Mouse (Mus musculus): Measurements from ENCODE around the gene Ing2. TPM values are rescaled to one million over a fixed set of nuclear protein-coding genes. Genes with fewer than 3 reads are reported as not detected.

Gene Ing2
- total and polyA plus RNA-seq, 2 experiments from 2014 or later = 10.0 to 10.5 TPM

- no peak for DNase-seq (ENCODE audit: low spot score)
- H3K9me3 ChIP-seq (ENCODE audit: low read length) = no peaks in the 10 kb centered on the region
- H3K4me2 ChIP-seq (ENCODE audit: low read depth, low read length, poor library complexity, severe bottlenecking) = no peak overlapping the region
- no peak for ATAC-seq (ENCODE audit: low FRiP score)
- 70% methylated on average over 9 of the region's 10 CpGs for WGBS
- no peaks in the 10 kb centered on the region for H3K36me3 ChIP-seq (ENCODE audit: insufficient read depth, low read length)
- no peak overlapping the region for H3K9ac ChIP-seq (replicated peaks; ENCODE audit: low read length, poor library complexity, severe bottlenecking)
- no peaks in the 10 kb centered on the region for H3K4me1 ChIP-seq (ENCODE audit: insufficient read depth, low read length)
- no peak for TF ChIP-seq CTCF (IDR thresholded peaks at IDR 0.05)
- no peak overlapping the region for H3K27ac ChIP-seq (ENCODE audit: low read depth, low read length)
- H3K27me3 ChIP-seq (ENCODE audit: insufficient read depth, low read length) = peaks cover 3% of the 10 kb centered on the region; the same call in 1 of the 2 replicates
- H3K4me3 ChIP-seq (ENCODE audit: low read depth, low read length) = no peak overlapping the region
Observed at GRCm38 (mm10) chr8:47691831-47692230, 16.5 kb upstream of the Ing2 start.

GRCm38 (mm10) chr8:47691303-47691702 lies 15.9 kb upstream of the Ing2 start:
- Histone ChIP-seq H3K4me3 (ENCODE audit: low read depth, low read length) (no peak overlapping the region), H3K9me3 (ENCODE audit: low read length) (no peaks in the 10 kb centered on the region), H3K36me3 (ENCODE audit: insufficient read depth, low read length) (no peaks in the 10 kb centered on the region), H3K27me3 (ENCODE audit: insufficient read depth, low read length) (peaks cover 3% of the 10 kb centered on the region; the same call in 1 of the 2 replicates), H3K4me2 (ENCODE audit: low read depth, low read length, poor library complexity, severe bottlenecking) (no peak overlapping the region), H3K4me1 (ENCODE audit: insufficient read depth, low read length) (no peaks in the 10 kb centered on the region), H3K9ac (replicated peaks; ENCODE audit: low read length, poor library complexity, severe bottlenecking) (no peak overlapping the region), H3K27ac (ENCODE audit: low read depth, low read length) (no peak overlapping the region)
- no peak for TF ChIP-seq CTCF (IDR thresholded peaks at IDR 0.05)
- DNase-seq (ENCODE audit: low spot score) (no peak), ATAC-seq (ENCODE audit: low FRiP score) (no peak)
- WGBS = 35% methylated on average over 7 of the region's 7 CpGs

- WGBS = 2% methylated on average over 16 of the region's 16 CpGs
- Histone ChIP-seq H3K27me3 (ENCODE audit: insufficient read depth, low read length) (peaks cover 3% of the 10 kb centered on the region; the same call in 1 of the 2 replicates), H3K9ac (replicated peaks; ENCODE audit: low read length, poor library complexity, severe bottlenecking) (no peak overlapping the region), H3K4me1 (ENCODE audit: insufficient read depth, low read length) (no peaks in the 10 kb centered on the region), H3K27ac (ENCODE audit: low read depth, low read length) (no peak overlapping the region), H3K9me3 (ENCODE audit: low read length) (no peaks in the 10 kb centered on the region), H3K36me3 (ENCODE audit: insufficient read depth, low read length) (no peaks in the 10 kb centered on the region), H3K4me3 (ENCODE audit: low read depth, low read length) (peak overlapping the region; percentile 12; the same call in 1 of the 2 replicates), H3K4me2 (ENCODE audit: low read depth, low read length, poor library complexity, severe bottlenecking) (peak overlapping the region; percentile 38)
- ATAC-seq (ENCODE audit: low FRiP score) (no peak), DNase-seq (ENCODE audit: low spot score) (no peak)
- TF ChIP-seq CTCF (IDR thresholded peaks at IDR 0.05) = no peak
Observed at GRCm38 (mm10) chr8:47690674-47691078, 15.3 kb upstream of the Ing2 start.

GRCm38 (mm10) chr8:47689704-47690326 lies 14.5 kb upstream of the Ing2 start:
- Histone ChIP-seq H3K9ac (replicated peaks; ENCODE audit: low read length, poor library complexity, severe bottlenecking) (no peak overlapping the region), H3K36me3 (ENCODE audit: insufficient read depth, low read length) (no peaks in the 10 kb centered on the region), H3K4me1 (ENCODE audit: insufficient read depth, low read length) (no peaks in the 10 kb centered on the region), H3K27ac (ENCODE audit: low read depth, low read length) (no peak overlapping the region), H3K4me3 (ENCODE audit: low read depth, low read length) (no peak overlapping the region), H3K4me2 (ENCODE audit: low read depth, low read length, poor library complexity, severe bottlenecking) (no peak overlapping the region), H3K9me3 (ENCODE audit: low read length) (no peaks in the 10 kb centered on the region), H3K27me3 (ENCODE audit: insufficient read depth, low read length) (peaks cover 3% of the 10 kb centered on the region; the same call in 1 of the 2 replicates)
- no peak for ATAC-seq (ENCODE audit: low FRiP score)
- WGBS = 55% methylated on average over 12 of the region's 12 CpGs
- peak; percentile 54 for TF ChIP-seq CTCF (IDR thresholded peaks at IDR 0.05)
- peak; percentile 42 for DNase-seq (ENCODE audit: low spot score)

GRCm38 (mm10) chr8:47684441-47684840 lies 9.1 kb upstream of the Ing2 start:
- ATAC-seq (ENCODE audit: low FRiP score) (no peak), DNase-seq (ENCODE audit: low spot score) (no peak)
- Histone ChIP-seq H3K27me3 (ENCODE audit: insufficient read depth, low read length) (no peaks in the 10 kb centered on the region), H3K36me3 (ENCODE audit: insufficient read depth, low read length) (no peaks in the 10 kb centered on the region), H3K4me1 (ENCODE audit: insufficient read depth, low read length) (no peaks in the 10 kb centered on the region), H3K27ac (ENCODE audit: low read depth, low read length) (no peak overlapping the region), H3K4me2 (ENCODE audit: low read depth, low read length, poor library complexity, severe bottlenecking) (no peak overlapping the region), H3K9me3 (ENCODE audit: low read length) (no peaks in the 10 kb centered on the region), H3K4me3 (ENCODE audit: low read depth, low read length) (no peak overlapping the region), H3K9ac (replicated peaks; ENCODE audit: low read length, poor library complexity, severe bottlenecking) (no peak overlapping the region)
- WGBS = 81% methylated on average over 5 of the region's 5 CpGs
- TF ChIP-seq CTCF (IDR thresholded peaks at IDR 0.05) = no peak

- Histone ChIP-seq H3K36me3 (ENCODE audit: insufficient read depth, low read length) (no peaks in the 10 kb centered on the region), H3K9ac (replicated peaks; ENCODE audit: low read length, poor library complexity, severe bottlenecking) (no peak overlapping the region), H3K9me3 (ENCODE audit: low read length) (no peaks in the 10 kb centered on the region), H3K4me3 (ENCODE audit: low read depth, low read length) (no peak overlapping the region), H3K4me1 (ENCODE audit: insufficient read depth, low read length) (no peaks in the 10 kb centered on the region), H3K4me2 (ENCODE audit: low read depth, low read length, poor library complexity, severe bottlenecking) (no peak overlapping the region), H3K27me3 (ENCODE audit: insufficient read depth, low read length) (no peaks in the 10 kb centered on the region), H3K27ac (ENCODE audit: low read depth, low read length) (no peak overlapping the region)
- no peak for ATAC-seq (ENCODE audit: low FRiP score)
- no peak for DNase-seq (ENCODE audit: low spot score)
- 82% methylated on average over 9 of the region's 9 CpGs for WGBS
- no peak for TF ChIP-seq CTCF (IDR thresholded peaks at IDR 0.05)
Observed at GRCm38 (mm10) chr8:47683994-47684393, 8.6 kb upstream of the Ing2 start.

Measured in midbrain, postnatal 0 days (tissue).